Mouse (Mus musculus) thymus, adult 18-20 months (tissue): ENCODE results near the gene Lrsam1.
A peak's percentile ranks its signal among the peaks of the same experiment; 100 is the strongest.

Source experiments
- DNase-seq, 2 experiments: peaks; one replicate each; pipeline ENCODE4 v3.0.0; 2022; ENCODE audit warnings: mixed read lengths in 2 of 2

Gene Lrsam1

DNA sequence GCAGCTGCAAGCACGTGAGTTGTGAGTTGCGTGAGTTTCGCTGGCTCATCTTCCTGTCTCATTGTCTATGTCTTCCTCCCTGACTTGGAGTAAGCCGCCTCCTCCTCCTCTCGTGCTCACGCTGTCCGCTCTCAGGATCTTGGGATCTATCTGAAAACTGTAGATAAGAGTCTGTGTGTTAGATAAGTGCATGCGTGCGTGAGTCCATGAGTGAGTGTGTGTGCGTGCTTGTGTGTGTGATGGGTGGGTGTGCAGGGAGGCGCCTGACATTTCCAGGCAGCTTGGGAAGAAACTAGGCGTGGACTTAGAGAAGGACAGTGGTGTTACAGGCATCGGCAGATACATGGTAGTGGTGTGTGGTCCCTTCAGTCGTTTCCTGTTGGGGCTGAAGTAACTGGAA lies 68.9 kb downstream of the Lrsam1 start:
- no peak for DNase-seq

DNA sequence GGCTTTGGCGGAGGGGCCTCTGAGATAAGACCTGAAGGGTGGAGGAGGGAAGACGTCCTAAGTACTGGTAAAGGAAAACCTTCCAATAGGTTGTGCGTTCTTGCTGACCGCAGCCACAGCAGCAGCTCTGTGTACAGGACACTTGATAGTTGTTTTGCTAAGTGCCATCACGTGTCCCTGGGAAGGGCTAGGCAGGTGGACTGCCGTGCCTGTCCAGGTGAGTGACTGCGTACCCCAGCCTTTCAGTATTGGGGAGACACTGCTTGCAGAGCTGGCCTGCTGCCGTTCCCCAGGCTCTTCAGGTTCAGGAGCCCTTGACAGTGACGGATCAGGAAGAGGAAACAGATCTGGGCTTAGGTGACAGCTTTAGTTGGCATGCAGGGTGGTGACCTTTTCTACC lies 70.1 kb downstream of the Lrsam1 start:
- DNase-seq: no peak

- no peak for DNase-seq
These were observed 71.1 kb downstream of the Lrsam1 start for GRCm38 (mm10) chr2:32890280-32890679.

GRCm38 (mm10) chr2:32888551-32888950 lies 72.9 kb downstream of the Lrsam1 start:
- no peak for DNase-seq

DNA sequence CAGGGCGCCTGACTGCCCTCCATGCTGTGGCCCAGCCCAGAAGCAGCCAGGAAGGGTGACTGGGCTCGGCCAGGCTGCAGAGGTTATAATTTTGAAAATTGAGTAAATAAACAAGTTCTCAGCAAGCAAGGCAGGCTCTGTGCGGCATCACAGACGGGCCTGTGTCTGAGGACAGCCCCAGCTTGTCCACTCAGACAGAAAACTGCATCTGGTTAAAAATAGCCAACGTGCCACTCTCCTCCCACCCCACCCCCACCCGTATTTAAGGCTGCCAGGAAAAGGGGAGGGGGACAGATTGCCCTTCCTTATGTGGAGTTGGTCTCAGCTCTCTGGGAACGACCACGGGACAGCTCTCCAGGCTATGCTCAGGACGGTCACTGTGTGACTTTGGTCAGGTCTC lies 73.4 kb downstream of the Lrsam1 start:
- DNase-seq: no peak

- no peak for DNase-seq
These were observed 76.7 kb downstream of the Lrsam1 start for GRCm38 (mm10) chr2:32884745-32885144.

DNA sequence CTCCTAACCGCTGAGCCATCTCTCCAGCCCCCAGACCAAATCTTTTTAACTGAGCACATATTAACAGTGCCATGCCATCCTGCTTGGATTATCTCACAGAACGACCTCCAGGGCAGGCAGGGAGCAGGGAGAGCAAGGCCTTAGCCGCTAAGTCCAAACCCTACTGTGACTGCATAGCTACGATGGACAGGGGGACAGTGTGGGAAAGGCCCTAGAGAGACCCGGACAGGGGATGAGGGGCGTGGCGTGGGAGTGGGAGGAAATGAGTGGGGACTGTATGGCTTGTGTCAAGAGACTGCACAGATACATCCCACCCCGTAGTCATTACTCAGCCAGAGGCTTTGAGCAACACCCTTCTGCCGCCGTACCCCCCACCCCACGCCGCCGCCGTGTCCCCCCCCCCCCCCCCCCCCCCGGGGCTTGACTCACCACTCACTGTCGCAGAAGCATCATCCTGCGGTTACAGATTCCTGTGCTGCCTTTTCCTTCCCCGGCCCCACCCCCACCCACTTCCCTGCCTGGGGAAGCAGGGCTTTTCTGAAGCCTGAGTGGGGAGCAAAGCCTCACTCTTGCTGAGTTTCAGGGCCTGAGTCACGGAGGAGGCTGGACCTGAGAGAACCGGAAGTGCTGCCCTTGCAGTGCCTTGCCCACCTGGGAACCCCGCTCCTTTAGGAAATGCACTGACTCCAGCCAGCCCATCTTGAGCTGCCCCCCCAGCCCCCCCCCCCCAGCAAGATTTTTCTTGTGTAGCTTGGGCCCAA lies 79.0 kb downstream of the Lrsam1 start:
- DNase-seq: no peak

- no peak for DNase-seq
These were observed 79.7 kb downstream of the Lrsam1 start for GRCm38 (mm10) chr2:32881723-32882122.

DNA sequence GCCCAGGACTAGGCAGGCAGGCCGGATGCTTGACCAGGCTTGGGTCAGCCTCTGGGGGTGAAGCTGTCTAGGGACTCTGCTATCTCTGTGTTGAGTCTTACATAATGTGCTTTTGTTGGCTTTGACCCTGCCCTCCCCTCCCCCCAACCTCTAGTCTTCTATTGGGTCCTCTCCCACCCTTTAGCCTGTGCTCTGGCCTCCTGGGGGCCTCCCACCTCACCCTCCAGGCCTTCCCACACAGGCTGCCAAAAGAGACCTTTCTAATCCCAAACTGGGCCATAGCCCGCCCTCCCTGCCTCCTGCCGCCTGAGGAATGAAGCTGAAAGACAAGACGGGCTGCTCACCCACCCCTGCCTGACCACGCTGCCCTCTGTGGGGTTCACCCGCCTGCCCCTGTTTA lies 80.4 kb downstream of the Lrsam1 start:
- no peak for DNase-seq

- DNase-seq: no peak
These were observed 81.8 kb downstream of the Lrsam1 start for GRCm38 (mm10) chr2:32879593-32879992.

DNA sequence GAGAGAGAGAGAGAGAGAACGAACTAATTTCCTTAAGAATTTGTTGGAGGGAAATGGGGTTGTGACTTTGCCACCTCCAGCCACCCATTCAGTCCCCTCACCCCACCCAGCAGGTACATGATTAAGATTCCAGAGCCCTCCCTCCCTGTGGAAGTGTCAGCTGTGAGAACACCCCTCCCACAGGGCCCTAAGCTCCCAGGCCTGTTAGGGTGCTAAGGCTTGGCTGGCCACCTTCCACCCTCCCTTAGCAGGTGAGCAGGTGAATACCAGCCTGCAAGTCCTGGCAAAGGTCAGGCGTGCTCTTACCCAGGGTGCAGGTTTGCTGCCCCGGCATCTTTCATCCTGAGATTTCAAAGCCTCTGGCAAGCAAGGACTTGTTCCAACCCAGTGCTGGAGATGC lies 83.0 kb downstream of the Lrsam1 start:
- no peak for DNase-seq

- DNase-seq: no peak
These were observed 83.5 kb downstream of the Lrsam1 start for GRCm38 (mm10) chr2:32877761-32878393.

GRCm38 (mm10) chr2:32877303-32877702 lies 84.1 kb downstream of the Lrsam1 start:
- DNase-seq: no peak

DNA sequence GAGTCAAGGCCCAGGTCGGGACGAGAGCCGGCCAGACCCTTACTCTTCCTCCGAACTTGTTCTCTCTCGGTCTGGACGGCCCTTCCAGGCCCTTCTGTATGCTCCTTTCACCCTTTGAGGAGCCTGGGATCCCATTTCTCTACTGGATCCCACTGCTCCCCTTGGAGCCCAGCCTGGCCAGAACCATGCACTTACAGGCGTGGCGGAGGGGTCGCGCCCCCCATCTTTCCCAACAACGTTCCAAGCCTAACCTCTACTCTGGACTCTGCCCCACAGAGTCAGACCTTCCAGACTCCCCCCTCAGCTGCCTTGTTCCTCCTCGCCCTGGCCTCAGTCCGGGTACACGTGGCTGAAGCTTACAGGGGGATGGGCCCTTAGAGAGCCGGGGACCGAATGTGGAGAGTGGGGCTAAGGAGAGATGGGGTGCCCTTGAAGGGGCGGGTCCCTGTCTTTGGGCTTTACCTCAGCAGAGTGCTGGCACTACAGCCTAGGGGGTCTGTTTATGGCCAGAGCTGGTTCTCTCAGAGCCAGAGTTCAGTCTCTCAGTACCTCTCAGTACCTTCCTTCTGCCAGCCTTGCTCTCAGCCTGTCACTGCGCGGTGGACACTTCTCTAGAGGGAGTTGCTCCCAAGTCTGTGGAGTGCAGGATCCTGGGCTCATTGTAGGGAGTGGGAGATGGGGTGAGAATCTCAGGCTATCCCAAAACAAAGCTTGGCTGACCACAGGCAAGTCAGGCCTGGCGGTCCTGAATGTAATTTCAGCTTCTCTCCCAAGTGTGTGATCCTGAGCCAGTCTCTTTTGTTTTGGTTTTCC lies 84.7 kb downstream of the Lrsam1 start:
- DNase-seq: no peak

- DNase-seq: peak; percentile 37 to 44
These were observed 85.5 kb downstream of the Lrsam1 start, which contains the start of gene Fam129b for GRCm38 (mm10) chr2:32875675-32876489. Fam129b (plus strand) TSS chr2:32876114.
